Mouse (Mus musculus) liver, adult 2 months (tissue): ENCODE results near the gene Myo1d.

Source experiments
- CTCF ChIP-seq: fragments of 200-500 bp; IDR thresholded peaks from 2 replicates; pipeline ENCODE4 v1.5.1; 2011; ENCODE audit warnings: low read depth, low read length, control low read depth
- POLR2A ChIP-seq: fragments of 200-500 bp; IDR thresholded peaks from 2 replicates; pipeline ENCODE4 v1.6.1; 2011; ENCODE audit warnings: low read length, control low read depth; ENCODE audit not compliant: insufficient read depth; ENCODE audit errors: extremely low read depth

DNA sequence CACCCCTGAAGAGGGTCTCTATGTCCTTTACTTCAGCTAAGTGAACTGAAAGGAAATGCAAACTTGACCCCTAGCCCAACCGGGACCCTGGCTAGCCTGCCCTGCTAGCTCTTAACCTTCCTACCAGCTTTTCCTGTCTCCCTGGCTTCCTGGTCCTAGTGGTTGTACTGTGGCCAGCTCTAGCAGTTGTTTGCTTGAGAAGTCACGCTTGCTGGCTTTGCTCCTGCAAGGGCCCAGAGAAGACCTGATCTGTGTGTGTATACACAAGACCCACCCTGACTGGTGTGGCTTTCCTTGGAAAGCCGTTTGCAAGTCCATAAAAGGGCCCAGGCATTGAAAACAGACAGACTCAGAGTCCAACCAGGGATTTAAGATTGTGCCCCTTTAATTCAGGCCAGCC is 22.9 kb upstream of the Myo1d start:
- TF ChIP-seq POLR2A (no peak), CTCF (no peak)
